25 mouse cellular contexts compared by ENCODE assay signal in the genomic region with DNA sequence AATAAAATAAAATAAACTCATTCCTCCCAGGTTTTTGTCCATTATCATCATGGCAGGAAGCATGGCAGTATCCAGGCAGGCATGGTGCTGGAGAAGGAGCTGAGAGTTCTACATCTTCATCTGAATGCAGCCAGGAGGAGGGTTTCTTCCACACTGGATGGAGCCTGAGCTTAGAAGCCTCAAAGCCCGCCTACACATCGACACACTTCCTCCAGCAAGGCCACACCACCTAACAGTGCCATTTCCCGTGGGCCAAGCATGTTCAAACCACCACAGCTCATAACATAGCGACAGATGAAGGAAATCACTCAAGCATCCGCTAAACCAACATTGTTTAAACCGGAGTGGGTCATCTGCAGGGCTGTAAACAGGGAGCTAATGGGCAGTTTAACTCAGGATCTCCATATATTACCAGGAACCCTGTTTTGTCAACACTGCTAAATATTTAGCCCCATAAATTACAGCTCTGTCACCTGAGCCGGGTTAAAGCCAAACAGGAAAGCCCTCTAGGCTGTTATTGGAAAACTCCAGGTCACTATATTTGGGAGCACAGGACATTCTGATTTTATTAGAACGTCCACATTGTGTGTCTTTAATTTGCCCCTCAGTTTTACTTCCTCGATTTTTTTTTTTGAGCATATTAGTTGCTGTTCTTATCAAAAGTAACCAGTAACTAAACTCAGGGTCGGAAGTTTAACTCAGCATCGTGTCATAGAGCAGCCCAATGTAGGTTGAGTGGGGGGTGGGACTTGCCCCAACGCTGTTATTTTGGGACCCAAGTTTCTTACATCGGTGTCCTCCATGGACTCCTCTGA.
DNase-seq lines count a peak whose midpoint lies in the region; ATAC-seq and TF ChIP-seq lines count a peak whose summit lies in the region.
"Had no signal": no experiment of that assay in that cellular context is flagged by ENCODE, and none has a peak within 500 bp of the region (broad histone marks: within the 10 kb centered on the region; RNA-seq: fewer than 3 reads in every experiment).

No protein-coding gene starts in this region.

- no peaks in the 10 kb centered on the region for H3K4me1 ChIP-seq in MEL (ENCODE audit: control insufficient read depth in 1 of 2, insufficient read depth in 2 of 2, low read length in 2 of 2)
- peaks cover 55% of the 10 kb centered on the region for H3K4me1 ChIP-seq in limb, embryonic 10.5 days
- H3K4me1 ChIP-seq in kidney, embryonic 16.5 days (ENCODE audit: insufficient read depth, low read length), result peaks cover 6% of the 10 kb centered on the region; the same call in 1 of the 2 replicates
- H3K4me1 ChIP-seq: forebrain, embryonic 12.5 days had no signal

- DNase-seq in 3T3-L1 (ENCODE audit: low read depth, low spot score) (peak; percentile 94), MEL (ENCODE audit: low read depth, low spot score) (peak; percentile 3), adipocyte (ENCODE audit: low spot score) (peak; percentile 94)
- no peak for DNase-seq in limb, embryonic 10.5 days (ENCODE audit: low spot score)
- DNase-seq in spleen, adult 18-20 months, result no peak
- no peak for DNase-seq in Muller cell, postnatal 12 days (ENCODE audit: inconsistent ontology term)
- no peak for DNase-seq in spleen, postnatal 10 days (ENCODE audit: low spot score in 2 of 2)
- DNase-seq: adrenal gland, adult 8-10 months; adrenal gland, postnatal 14 days; adrenal gland, postnatal 36 days; B cell, adult 2 months; cerebellum, adult 11-12 months; cerebellum, adult 2 months; cerebellum, adult 9-10 months; cerebellum, postnatal 10 days; cerebellum, postnatal 25 days had no signal

- 69% methylated on average over 13 of the region's 13 CpGs for WGBS in limb, embryonic 10.5 days
- 68% methylated on average over 13 of the region's 13 CpGs for WGBS in kidney, embryonic 16.5 days

- no peaks in the 10 kb centered on the region for H3K9me3 ChIP-seq in MEL (replicated peaks; ENCODE audit: insufficient read depth, low read length)
- H3K9me3 ChIP-seq in limb, embryonic 10.5 days (replicated peaks), result no peaks in the 10 kb centered on the region; the same call in 1 of the 2 replicates
- H3K9me3 ChIP-seq in kidney, embryonic 16.5 days (ENCODE audit: low read length), result peaks cover 5% of the 10 kb centered on the region; the same call in 1 of the 2 replicates
- H3K9me3 ChIP-seq: embryonic facial prominence, embryonic 10.5 days; embryonic facial prominence, embryonic 12.5 days; forebrain, embryonic 10.5 days; forebrain, embryonic 12.5 days had no signal

- ATAC-seq in kidney, embryonic 16.5 days (ENCODE audit: low FRiP score, low TSS enrichment), result no peak
- ATAC-seq: CD4-positive, CD25-positive, alpha-beta regulatory T cell, adult 4 months; forebrain, embryonic 14.5 days; forebrain, embryonic 16.5 days had no signal

- H3K9ac ChIP-seq in MEL (ENCODE audit: control insufficient read depth, low read depth, low read length, poor library complexity, severe bottlenecking), result no peak overlapping the region
- no peak overlapping the region for H3K9ac ChIP-seq in kidney, embryonic 16.5 days (replicated peaks; ENCODE audit: low read length)
- H3K9ac ChIP-seq: embryonic facial prominence, embryonic 12.5 days; forebrain, embryonic 12.5 days had no signal

- H3K79me2 ChIP-seq in MEL (ENCODE audit: control insufficient read depth, insufficient read depth, low read length, poor library complexity), result no peaks in the 10 kb centered on the region

- no peak for TF ChIP-seq EP300 in MEL (IDR thresholded peaks at IDR 0.05; ENCODE audit: low read depth in 1 of 2, low read length in 2 of 2)

- H3K27ac ChIP-seq in MEL (ENCODE audit: control insufficient read depth, low read depth, low read length), result no peak overlapping the region
- H3K27ac ChIP-seq in limb, embryonic 10.5 days, result peak overlapping the region; percentile 47
- no peak overlapping the region for H3K27ac ChIP-seq in kidney, embryonic 16.5 days (ENCODE audit: low read length)
- H3K27ac ChIP-seq: embryonic facial prominence, embryonic 10.5 days; embryonic facial prominence, embryonic 12.5 days; forebrain, embryonic 10.5 days; forebrain, embryonic 12.5 days had no signal

- TF ChIP-seq POLR2A in MEL (IDR thresholded peaks at IDR 0.05; ENCODE audit: control insufficient read depth in 1 of 2, insufficient read depth in 1 of 2, low read depth in 1 of 2, low read length in 2 of 2, poor library complexity in 1 of 2), result no peak

- H3K27me3 ChIP-seq in MEL (ENCODE audit: control insufficient read depth in 1 of 2, insufficient read depth in 2 of 2, low read length in 2 of 2), result no peaks in the 10 kb centered on the region; a peak in 1 of 4 replicates
- H3K27me3 ChIP-seq in limb, embryonic 10.5 days (ENCODE audit: low read depth, poor library complexity, severe bottlenecking), result no peaks in the 10 kb centered on the region
- no peaks in the 10 kb centered on the region for H3K27me3 ChIP-seq in kidney, embryonic 16.5 days (ENCODE audit: insufficient read depth, low read length)
- H3K27me3 ChIP-seq: embryonic facial prominence, embryonic 12.5 days had no signal

- TF ChIP-seq CTCF in MEL (IDR thresholded peaks at IDR 0.05 in 2 of 3, conservative IDR thresholded peaks at IDR 0.05 in 1 of 3; ENCODE audit: control insufficient read depth in 1 of 3, insufficient read depth in 1 of 3, low read depth in 2 of 3, low read length in 3 of 3, poor library complexity in 1 of 3, severe bottlenecking in 1 of 3), result no peak

- H3K4me3 ChIP-seq in MEL (ENCODE audit: control insufficient read depth in 1 of 2, insufficient read depth in 1 of 2, low read depth in 2 of 2, low read length in 2 of 2), result no peak overlapping the region
- no peak overlapping the region for H3K4me3 ChIP-seq in limb, embryonic 10.5 days
- no peak overlapping the region for H3K4me3 ChIP-seq in kidney, embryonic 16.5 days (ENCODE audit: low read length)
- H3K4me3 ChIP-seq: embryonic facial prominence, embryonic 10.5 days; embryonic facial prominence, embryonic 12.5 days; forebrain, embryonic 10.5 days; forebrain, embryonic 12.5 days had no signal

- no peak overlapping the region for H3K4me2 ChIP-seq in kidney, embryonic 16.5 days (replicated peaks; ENCODE audit: low read depth, low read length)
- H3K4me2 ChIP-seq: embryonic facial prominence, embryonic 12.5 days; forebrain, embryonic 12.5 days had no signal

- no peaks in the 10 kb centered on the region for H3K36me3 ChIP-seq in MEL (ENCODE audit: control insufficient read depth in 1 of 2, insufficient read depth in 2 of 2, low read length in 2 of 2)
- no peaks in the 10 kb centered on the region for H3K36me3 ChIP-seq in limb, embryonic 10.5 days
- no peaks in the 10 kb centered on the region for H3K36me3 ChIP-seq in kidney, embryonic 16.5 days (ENCODE audit: insufficient read depth, low read length)
- H3K36me3 ChIP-seq: embryonic facial prominence, embryonic 10.5 days; embryonic facial prominence, embryonic 12.5 days; forebrain, embryonic 10.5 days; forebrain, embryonic 12.5 days; G1E had no signal

- no peak for TF ChIP-seq RAD21 in MEL (IDR thresholded peaks at IDR 0.05; ENCODE audit: low read depth, low read length)

TF ChIP-seq in MEL, 35 proteins besides CTCF, POLR2A, EP300 and RAD21:
- TF ChIP-seq TBP (IDR thresholded peaks at IDR 0.05; ENCODE audit: low read depth, low read length) (no peak), MAX (IDR thresholded peaks at IDR 0.05; ENCODE audit: low read length) (no peak), SIN3A (IDR thresholded peaks at IDR 0.05; ENCODE audit: low read length) (no peak), NRF1 (IDR thresholded peaks at IDR 0.05; ENCODE audit: insufficient read depth, low read depth, low read length, poor library complexity, severe bottlenecking) (no peak), ELF1 (IDR thresholded peaks at IDR 0.05; ENCODE audit: low read depth, low read length) (no peak), MEF2A (IDR thresholded peaks at IDR 0.05; ENCODE audit: extremely low read depth, insufficient replicate concordance, low read depth, low read length, poor library complexity, severe bottlenecking) (no peak), KAT2A (conservative IDR thresholded peaks at IDR 0.05; ENCODE audit: low read depth, low read length) (no peak), E2F4 (IDR thresholded peaks at IDR 0.05; ENCODE audit: borderline replicate concordance, low read depth, low read length) (no peak), USF1 (IDR thresholded peaks at IDR 0.05; ENCODE audit: low read depth, low read length) (no peak)

Comparison
In these comparisons a context has a peak if more than half of its experiments do, and no peak if none do; other contexts are left out.
1. DNase-seq: peak in 3T3-L1 (single experiment), MEL (single experiment) and adipocyte (single experiment); none in limb, embryonic 10.5 days (single experiment), spleen, adult 18-20 months (0 of 2), Muller cell, postnatal 12 days (single experiment) and spleen, postnatal 10 days (0 of 2).